Mouse (Mus musculus) MEL (cell line): Measurements from ENCODE around the gene Fam161b. TPM values are rescaled to one million over a fixed set of nuclear protein-coding genes. Genes with fewer than 3 reads are reported as not detected.

Experiments used
- DNase-seq: peaks from one replicate; pipeline ENCODE4 v3.0.0; 2011; ENCODE audit warnings: low read depth, low spot score
- H3K27ac ChIP-seq: 2 replicates; pipeline ENCODE4 v1.5.1; 2012; ENCODE audit warnings: low read depth, mild to moderate bottlenecking, control low read depth, low read length, moderate library complexity; ENCODE audit not compliant: control insufficient read depth
- H3K27me3 ChIP-seq, 2 experiments: fragments of 150-350 bp in 1 of 2; sonication (generic) in 1 of 2; 2 replicates each; pipeline ENCODE4 v1.6.1; 2012; ENCODE audit warnings: low read length in 2 of 2, mild to moderate bottlenecking in 2 of 2, improper control_type of control experiment in 1 of 2, moderate library complexity in 1 of 2; ENCODE audit not compliant: insufficient read depth in 2 of 2, control insufficient read depth in 1 of 2
- H3K36me3 ChIP-seq, 2 experiments: 2 replicates each; pipeline ENCODE4 v1.6.1; 2012 to 2014; ENCODE audit warnings: low read length in 2 of 2, improper control_type of control experiment in 1 of 2, inconsistent platforms in 1 of 2, mild to moderate bottlenecking in 1 of 2; ENCODE audit not compliant: insufficient read depth in 2 of 2, control insufficient read depth in 1 of 2
- H3K4me1 ChIP-seq, 2 experiments: fragments of 150-350 bp in 1 of 2; sonication (generic) in 1 of 2; 2 replicates each; pipeline ENCODE4 v1.6.1; 2012; ENCODE audit warnings: low read length in 2 of 2, improper control_type of control experiment in 1 of 2, mild to moderate bottlenecking in 1 of 2; ENCODE audit not compliant: insufficient read depth in 2 of 2, control insufficient read depth in 1 of 2
- H3K4me3 ChIP-seq, 2 experiments: fragments of 150-350 bp in 1 of 2; sonication (generic) in 1 of 2; 2 replicates each; pipeline ENCODE4 v1.5.1; 2012; ENCODE audit warnings: low read depth in 2 of 2, low read length in 2 of 2, mild to moderate bottlenecking in 2 of 2, moderate library complexity in 2 of 2, control low read depth in 1 of 2, improper control_type of control experiment in 1 of 2; ENCODE audit not compliant: control insufficient read depth in 1 of 2, insufficient read depth in 1 of 2
- H3K79me2 ChIP-seq: 2 replicates; pipeline ENCODE4 v1.6.1; 2012; ENCODE audit warnings: mild to moderate bottlenecking, low read length, moderate library complexity; ENCODE audit not compliant: control insufficient read depth, poor library complexity, insufficient read depth
- H3K9ac ChIP-seq: 2 replicates; pipeline ENCODE4 v1.6.1; 2012; ENCODE audit warnings: low read depth, mild to moderate bottlenecking, control low read depth, low read length, moderate library complexity; ENCODE audit not compliant: control insufficient read depth, poor library complexity, severe bottlenecking
- H3K9me3 ChIP-seq: fragments of 150-350 bp; sonication (generic); replicated peaks from 2 replicates; pipeline ENCODE4 v1.6.1; 2012; ENCODE audit warnings: mild to moderate bottlenecking, low read length, improper control_type of control experiment, moderate library complexity; ENCODE audit not compliant: insufficient read depth
- BHLHE40 ChIP-seq: IDR thresholded peaks from 2 replicates; pipeline ENCODE4 v1.6.1; 2012; ENCODE audit warnings: low read depth, mild to moderate bottlenecking, inconsistent platforms, low read length, improper control_type of control experiment, borderline replicate concordance
- CHD1 ChIP-seq: IDR thresholded peaks from 2 replicates; pipeline ENCODE4 v1.6.1; 2012; ENCODE audit warnings: low read depth, mild to moderate bottlenecking, inconsistent platforms, low read length, improper control_type of control experiment
- CHD2 ChIP-seq: IDR thresholded peaks from 2 replicates; pipeline ENCODE4 v1.6.1; 2011; ENCODE audit warnings: low read length, improper control_type of control experiment
- CTCF ChIP-seq, 3 experiments: IDR thresholded peaks in 2 of 3; conservative IDR thresholded peaks in 1 of 3; 2 replicates each; pipeline ENCODE4 v1.5.1; 2011 to 2012; ENCODE audit warnings: low read length in 3 of 3, low read depth in 2 of 3, mild to moderate bottlenecking in 2 of 3, improper control_type of control experiment in 1 of 3, inconsistent platforms in 1 of 3, mixed read lengths in 1 of 3, moderate library complexity in 1 of 3; ENCODE audit not compliant: control insufficient read depth in 1 of 3, insufficient read depth in 1 of 3, poor library complexity in 1 of 3, severe bottlenecking in 1 of 3
- ELF1 ChIP-seq: IDR thresholded peaks from 2 replicates; pipeline ENCODE4 v1.6.1; 2014; ENCODE audit warnings: low read depth, mild to moderate bottlenecking, inconsistent platforms, low read length, improper control_type of control experiment, moderate library complexity
- EP300 ChIP-seq, 2 experiments: IDR thresholded peaks; 2 replicates each; pipeline ENCODE4 v1.6.1; 2011; ENCODE audit warnings: improper control_type of control experiment in 2 of 2, low read length in 2 of 2, low read depth in 1 of 2, mild to moderate bottlenecking in 1 of 2
- ETS1 ChIP-seq: IDR thresholded peaks from 2 replicates; pipeline ENCODE4 v1.6.1; 2012; ENCODE audit warnings: low read depth, mild to moderate bottlenecking, inconsistent platforms, low read length, improper control_type of control experiment, moderate library complexity
- GABPA ChIP-seq: IDR thresholded peaks from 2 replicates; pipeline ENCODE4 v1.6.1; 2012; ENCODE audit warnings: low read depth, mild to moderate bottlenecking, inconsistent platforms, low read length, improper control_type of control experiment, moderate library complexity
- GATA1 ChIP-seq: IDR thresholded peaks from 2 replicates; pipeline ENCODE4 v1.6.1; 2011; ENCODE audit warnings: low read depth, low read length, improper control_type of control experiment
- HCFC1 ChIP-seq: IDR thresholded peaks from 2 replicates; pipeline ENCODE4 v1.6.1; 2012; ENCODE audit warnings: low read depth, mild to moderate bottlenecking, inconsistent platforms, low read length, improper control_type of control experiment, moderate library complexity
- KAT2A ChIP-seq: conservative IDR thresholded peaks from 2 replicates; pipeline ENCODE4 v1.6.1; 2012; ENCODE audit warnings: low read depth, low read length, improper control_type of control experiment, inconsistent platforms
- MAFK ChIP-seq: IDR thresholded peaks from 2 replicates; pipeline ENCODE4 v1.6.1; 2011; ENCODE audit warnings: low read depth, mild to moderate bottlenecking, low read length, improper control_type of control experiment, borderline replicate concordance
- MAZ ChIP-seq: IDR thresholded peaks from 2 replicates; pipeline ENCODE4 v1.6.1; 2012; ENCODE audit warnings: low read depth, mild to moderate bottlenecking, inconsistent platforms, low read length, improper control_type of control experiment
- MYC ChIP-seq: IDR thresholded peaks from 2 replicates; pipeline ENCODE4 v1.6.1; 2011; ENCODE audit warnings: low read depth, mild to moderate bottlenecking, low read length, improper control_type of control experiment, moderate library complexity
- NELFE ChIP-seq: IDR thresholded peaks from 2 replicates; pipeline ENCODE4 v1.6.1; 2011; ENCODE audit warnings: low read depth, low read length, improper control_type of control experiment
- NRF1 ChIP-seq: IDR thresholded peaks from 2 replicates; pipeline ENCODE4 v1.6.1; 2014; ENCODE audit warnings: low read depth, mild to moderate bottlenecking, inconsistent platforms, low read length, improper control_type of control experiment, moderate library complexity; ENCODE audit not compliant: poor library complexity, insufficient read depth, severe bottlenecking
- POLR2A ChIP-seq, 2 experiments: IDR thresholded peaks; 2 replicates each; pipeline ENCODE4 v1.6.1; 2011 to 2012; ENCODE audit warnings: low read length in 2 of 2, mild to moderate bottlenecking in 2 of 2, control low read depth in 1 of 2, improper control_type of control experiment in 1 of 2, low read depth in 1 of 2, moderate library complexity in 1 of 2; ENCODE audit not compliant: control insufficient read depth in 1 of 2, insufficient read depth in 1 of 2, poor library complexity in 1 of 2
- POLR2AphosphoS5 ChIP-seq: IDR thresholded peaks from 2 replicates; pipeline ENCODE4 v1.6.1; 2012; ENCODE audit warnings: low read depth, borderline replicate concordance, mild to moderate bottlenecking, inconsistent platforms, low read length, moderate library complexity, mixed read lengths
- SIN3A ChIP-seq: IDR thresholded peaks from 2 replicates; pipeline ENCODE4 v1.6.1; 2012; ENCODE audit warnings: low read length, improper control_type of control experiment, inconsistent platforms
- SMC3 ChIP-seq: IDR thresholded peaks from 2 replicates; pipeline ENCODE4 v1.6.1; 2011; ENCODE audit warnings: low read depth, low read length, improper control_type of control experiment
- TBP ChIP-seq: IDR thresholded peaks from 2 replicates; pipeline ENCODE4 v1.8.0; 2011; ENCODE audit warnings: low read depth, low read length, improper control_type of control experiment
- UBTF ChIP-seq: IDR thresholded peaks from 2 replicates; pipeline ENCODE4 v1.6.1; 2012; ENCODE audit warnings: low read depth, mild to moderate bottlenecking, inconsistent platforms, low read length, improper control_type of control experiment, moderate library complexity, borderline replicate concordance; ENCODE audit not compliant: insufficient read depth
- USF2 ChIP-seq, 2 experiments: IDR thresholded peaks; 2 replicates each; pipeline ENCODE4 v1.6.1; 2011 to 2012; ENCODE audit warnings: improper control_type of control experiment in 2 of 2, low read length in 2 of 2, borderline replicate concordance in 1 of 2, inconsistent platforms in 1 of 2, low read depth in 1 of 2, mild to moderate bottlenecking in 1 of 2; ENCODE audit not compliant: insufficient read depth in 1 of 2
- ZKSCAN1 ChIP-seq: IDR thresholded peaks from 2 replicates; pipeline ENCODE4 v1.6.1; 2012; ENCODE audit warnings: low read depth, mild to moderate bottlenecking, inconsistent platforms, low read length, improper control_type of control experiment, moderate library complexity
- ZMIZ1 ChIP-seq: IDR thresholded peaks from 2 replicates; pipeline ENCODE4 v1.6.1; 2012; ENCODE audit warnings: low read depth, mild to moderate bottlenecking, inconsistent platforms, low read length, improper control_type of control experiment, moderate library complexity
- polyA plus RNA-seq, 2 experiments: library from polyadenylated mRNA; stranded (reverse) in 1 of 2; unstranded in 1 of 2; fragments of >175 nt in 1 of 2; fragments of >200 nt in 1 of 2; gene quantifications; 2 replicates each; pipeline versions ENCODE4 v1.2.1 to v1.2.4; 2012; ENCODE audit warnings: low replicate concordance in 2 of 2, low read depth in 1 of 2; ENCODE audit not compliant: insufficient read length in 2 of 2, insufficient read depth in 1 of 2, missing spikeins in 1 of 2
- total RNA-seq: library from RNA; depleted of rRNA; stranded (reverse); fragments of 300-350 nt; gene quantifications from 2 replicates; pipeline ENCODE4 v1.2.3, GENCODE M21; 2012

Fam161b gene
- total and polyA plus RNA-seq, 3 experiments, result 0.46 to 1.1 TPM; not detected in 1

GRCm38 (mm10) chr12:84336963-84337625, 24.5 kb downstream of the Fam161b start (continued):
- TF ChIP-seq HCFC1, result no peak
- no peak for TF ChIP-seq MAFK
- TF ChIP-seq GABPA, result no peak

GRCm38 (mm10) chr12:84327111-84327512, 34.5 kb downstream of the Fam161b start:
- Histone ChIP-seq H3K27ac (no peak overlapping the region), H3K36me3 (peaks cover 0 to 26% of the 10 kb centered on the region in 2 experiments; a peak in 2 of 4 replicates), H3K4me3 (no peak overlapping the region), H3K79me2 (0 out of 2 replicates have a peak, but pooled peaks cover 2% of the 10 kb centered on the region), H3K9ac (no peak overlapping the region), H3K27me3 (no peaks in the 10 kb centered on the region), H3K9me3 (no peaks in the 10 kb centered on the region), H3K4me1 (no peaks in the 10 kb centered on the region)
- DNase-seq, result no peak
- TF ChIP-seq CHD2 (no peak), NELFE (no peak), MYC (no peak), SMC3 (no peak)

- Histone ChIP-seq H3K36me3 (peaks cover 0 to 25% of the 10 kb centered on the region in 2 experiments; a peak in 2 of 4 replicates), H3K4me1 (peaks cover 7 to 11% of the 10 kb centered on the region in 2 experiments; a peak in 3 of 4 replicates), H3K9ac (peak within 1 kb of the TSS; percentile 81), H3K79me2 (peaks cover 28% of the 10 kb centered on the region), H3K27ac (peak within 1 kb of the TSS; percentile 59), H3K4me3 (peak within 1 kb of the TSS; percentile 86 to 91), H3K9me3 (no peaks in the 10 kb centered on the region), H3K27me3 (no peaks in the 10 kb centered on the region)
- DNase-seq, result peak; percentile 88
- TF ChIP-seq CHD1 (no peak), SIN3A (peak; percentile 55; the same call in 1 of the 2 replicates), ELF1 (peak; percentile 82; the same call in 1 of the 2 replicates), BHLHE40 (no peak), POLR2A (IDR thresholded peaks at IDR 0.05; ENCODE audit: control insufficient read depth in 1 of 2, insufficient read depth in 1 of 2, low read depth in 1 of 2, low read length in 2 of 2, poor library complexity in 1 of 2) (peak; percentile 81 to 84; a peak in 3 of 4 replicates), TBP (peak; percentile 57; the same call in 1 of the 2 replicates), NRF1 (no peak), POLR2AphosphoS5 (no peak), HCFC1 (peak; percentile 82), EP300 (IDR thresholded peaks at IDR 0.05; ENCODE audit: low read depth in 1 of 2, low read length in 2 of 2) (no peak), ZMIZ1 (peak; percentile 72), GATA1 (no peak), CTCF (IDR thresholded peaks at IDR 0.05 in 2 of 3, conservative IDR thresholded peaks at IDR 0.05 in 1 of 3; ENCODE audit: control insufficient read depth in 1 of 3, insufficient read depth in 1 of 3, low read depth in 2 of 3, low read length in 3 of 3, poor library complexity in 1 of 3, severe bottlenecking in 1 of 3) (no peak), ZKSCAN1 (no peak), ETS1 (peak; percentile 16; the same call in 1 of the 2 replicates), UBTF (no peak), SMC3 (no peak), MAZ (peak; percentile 26; the same call in 1 of the 2 replicates), USF2 (IDR thresholded peaks at IDR 0.05; ENCODE audit: borderline replicate concordance in 1 of 2, insufficient read depth in 1 of 2, low read depth in 1 of 2, low read length in 2 of 2) (no peak), KAT2A (peak; percentile 16; the same call in 1 of the 2 replicates)
Observed at GRCm38 (mm10) chr12:84316721-84317621, 44.7 kb downstream of the Fam161b start, which contains the start of gene Zfp410. Zfp410 (plus strand) TSS chr12:84316852.
